Mouse (Mus musculus) neural tube, embryonic 11.5 days (tissue): ENCODE data around the gene Ccdc28b. TPM values are rescaled to one million over a fixed set of nuclear protein-coding genes. Genes with fewer than 3 reads are reported as not detected.

Experiments
- ATAC-seq: fragments of 200-750 bp; cut with Nextera tagmentation; 2 replicates; pipeline ENCODE4 v1.8.0; 2017; ENCODE audit warnings: moderate number of reproducible peaks, mild to moderate bottlenecking, moderate TSS enrichment, moderate library complexity; ENCODE audit not compliant: insufficient read depth, low FRiP score, low TSS enrichment
- DNase-seq: peaks from one replicate; pipeline ENCODE4 v3.0.0-alpha.2; 2015; ENCODE audit warnings: low spot score
- H3K27ac ChIP-seq: fragments of 300-500 bp; sonication (generic); 2 replicates; pipeline ENCODE4 v1.5.1; 2014; ENCODE audit warnings: low read depth, mild to moderate bottlenecking, low read length
- H3K27me3 ChIP-seq: fragments of 300-500 bp; sonication (generic); 2 replicates; pipeline ENCODE4 v1.6.1; 2014; ENCODE audit warnings: mild to moderate bottlenecking, low read length, mixed read lengths; ENCODE audit not compliant: control insufficient read depth, insufficient read depth
- H3K36me3 ChIP-seq: fragments of 300-500 bp; sonication (generic); 2 replicates; pipeline ENCODE4 v1.6.1; 2014; ENCODE audit warnings: mild to moderate bottlenecking, low read length, moderate library complexity, mixed read lengths; ENCODE audit not compliant: control insufficient read depth, insufficient read depth
- H3K4me1 ChIP-seq: fragments of 300-500 bp; sonication (generic); 2 replicates; pipeline ENCODE4 v1.6.1; 2014; ENCODE audit warnings: low read length, mixed read lengths; ENCODE audit not compliant: control insufficient read depth, insufficient read depth
- H3K4me2 ChIP-seq: fragments of 300-500 bp; sonication (generic); 2 replicates; pipeline ENCODE4 v1.6.1; 2014; ENCODE audit warnings: low read depth, mild to moderate bottlenecking, moderate library complexity
- H3K4me3 ChIP-seq: fragments of 300-500 bp; sonication (generic); 2 replicates; pipeline ENCODE4 v1.5.1; 2014; ENCODE audit warnings: low read depth, low read length
- H3K9ac ChIP-seq: fragments of 300-500 bp; sonication (generic); 2 replicates; pipeline ENCODE4 v1.6.1; 2014; ENCODE audit warnings: mild to moderate bottlenecking, low read length
- H3K9me3 ChIP-seq: fragments of 300-500 bp; sonication (generic); 2 replicates; pipeline ENCODE4 v1.6.1; 2016; ENCODE audit warnings: low read length; ENCODE audit not compliant: control insufficient read depth
- WGBS: fragments of 180-500 bp; shearing (Covaris S2); extraction: QIAGEN DNeasy Blood & Tissue Kit; methylation state at CpG from one replicate; pipeline ENCODE4 v1.1.7; 2014; 5-methylcytosine and 5-hydroxymethylcytosine counted together
- polyA plus RNA-seq: library from polyadenylated mRNA; unstranded; fragments of >200 nt; fragmentation: Nextera tagmentation; extraction: Ambion mirVana; gene quantifications from 2 replicates; pipeline ENCODE4 v1.2.1, GENCODE M21; 2014

The Ccdc28b gene
- polyA plus RNA-seq, 1 experiment from 2014 or later, result 69.4 TPM

GRCm38 (mm10) chr4:129648656-129649055, 24.9 kb upstream of the Ccdc28b start:
- 89% methylated on average over 1 of the region's 1 CpGs for WGBS
- Histone ChIP-seq H3K4me1 (no peaks in the 10 kb centered on the region), H3K4me2 (no peak overlapping the region), H3K27me3 (no peaks in the 10 kb centered on the region), H3K9me3 (no peaks in the 10 kb centered on the region), H3K36me3 (peaks cover 24% of the 10 kb centered on the region), H3K27ac (no peak overlapping the region), H3K9ac (no peak overlapping the region), H3K4me3 (no peak overlapping the region)
- ATAC-seq (no peak), DNase-seq (no peak)

- no peak overlapping the region for H3K4me3 ChIP-seq
- no peak overlapping the region for H3K9ac ChIP-seq
- WGBS, result 95% methylated on average over 6 of the region's 6 CpGs
- H3K4me2 ChIP-seq, result no peak overlapping the region
- H3K36me3 ChIP-seq, result peaks cover 14% of the 10 kb centered on the region
- no peaks in the 10 kb centered on the region for H3K9me3 ChIP-seq
- no peak for ATAC-seq
- no peak overlapping the region for H3K27ac ChIP-seq
- no peak for DNase-seq
- H3K27me3 ChIP-seq, result no peaks in the 10 kb centered on the region
- no peaks in the 10 kb centered on the region; the same call in 1 of the 2 replicates for H3K4me1 ChIP-seq
These were observed 21.5 kb upstream of the Ccdc28b start for GRCm38 (mm10) chr4:129645204-129645603.

GRCm38 (mm10) chr4:129641756-129642155, 18.0 kb upstream of the Ccdc28b start:
- whole genome bisulfite sequencing, result 43% methylated on average over 5 of the region's 5 CpGs
- Histone ChIP-seq H3K27me3 (no peaks in the 10 kb centered on the region), H3K27ac (no peak overlapping the region), H3K9ac (no peak overlapping the region), H3K4me3 (no peak overlapping the region), H3K4me1 (peaks cover 11% of the 10 kb centered on the region), H3K9me3 (no peaks in the 10 kb centered on the region), H3K4me2 (peak overlapping the region; percentile 22; the same call in 1 of the 2 replicates), H3K36me3 (peaks cover 15% of the 10 kb centered on the region)
- no peak for DNase-seq
- ATAC-seq, result no peak

- Histone ChIP-seq H3K9ac (peak within 1 kb of the TSS; percentile 76), H3K27ac (peak within 1 kb of the TSS; percentile 76), H3K4me1 (peaks cover 11% of the 10 kb centered on the region), H3K4me2 (peak within 1 kb of the TSS; percentile 96), H3K36me3 (peaks cover 18% of the 10 kb centered on the region), H3K4me3 (peak within 1 kb of the TSS; percentile 67), H3K9me3 (no peaks in the 10 kb centered on the region), H3K27me3 (no peaks in the 10 kb centered on the region)
- ATAC-seq (peak; percentile 94), DNase-seq (peak; percentile 98)
- WGBS, result under 1% methylated on average over 60 of the region's 60 CpGs
These were observed 17.1 kb upstream of the Ccdc28b start, which contains the start of gene Txlna for GRCm38 (mm10) chr4:129640638-129641467. TSS of gene Txlna (minus strand) at chr4:129641065.

GRCm38 (mm10) chr4:129640101-129640637, 16.4 kb upstream of the Ccdc28b start:
- Histone ChIP-seq H3K9ac (peak overlapping the region; percentile 76), H3K27me3 (no peaks in the 10 kb centered on the region), H3K4me2 (peak overlapping the region; percentile 96), H3K4me1 (peaks cover 11% of the 10 kb centered on the region), H3K9me3 (no peaks in the 10 kb centered on the region), H3K27ac (peak overlapping the region; percentile 76), H3K36me3 (peaks cover 17% of the 10 kb centered on the region), H3K4me3 (peak overlapping the region; percentile 67)
- DNase-seq, result no peak
- ATAC-seq, result no peak
- 8% methylated on average over 17 of the region's 17 CpGs for WGBS

GRCm38 (mm10) chr4:129639221-129639620, 15.5 kb upstream of the Ccdc28b start:
- peak overlapping the region; percentile 23 for H3K9ac ChIP-seq
- H3K27ac ChIP-seq, result no peak overlapping the region

GRCm38 (mm10) chr4:129633852-129634251, 10.1 kb upstream of the Ccdc28b start:
- no peaks in the 10 kb centered on the region for H3K4me1 ChIP-seq
- H3K36me3 ChIP-seq, result peaks cover 54% of the 10 kb centered on the region
- no peaks in the 10 kb centered on the region for H3K27me3 ChIP-seq
- no peak overlapping the region for H3K4me2 ChIP-seq
- no peak overlapping the region for H3K9ac ChIP-seq
- no peak for DNase-seq
- ATAC-seq, result no peak
- no peak overlapping the region for H3K27ac ChIP-seq
- no peaks in the 10 kb centered on the region for H3K9me3 ChIP-seq
- 96% methylated on average over 6 of the region's 6 CpGs for WGBS
- no peak overlapping the region for H3K4me3 ChIP-seq

More at GRCm38 (mm10) chr4:129639221-129639620, 15.5 kb upstream of the Ccdc28b start:
- Histone ChIP-seq H3K4me3 (no peak overlapping the region; the same call in 1 of the 2 replicates), H3K4me1 (peaks cover 11% of the 10 kb centered on the region), H3K36me3 (peaks cover 21% of the 10 kb centered on the region), H3K4me2 (peak overlapping the region; percentile 96), H3K27me3 (no peaks in the 10 kb centered on the region), H3K9me3 (no peaks in the 10 kb centered on the region)
- ATAC-seq, result no peak
- WGBS, result 89% methylated on average over 15 of the region's 15 CpGs
- DNase-seq, result no peak

- Histone ChIP-seq H3K36me3 (peaks cover 60% of the 10 kb centered on the region), H3K9me3 (no peaks in the 10 kb centered on the region), H3K4me1 (no peaks in the 10 kb centered on the region), H3K9ac (no peak overlapping the region), H3K27me3 (no peaks in the 10 kb centered on the region), H3K4me2 (no peak overlapping the region), H3K27ac (no peak overlapping the region), H3K4me3 (no peak overlapping the region)
- WGBS, result 96% methylated on average over 12 of the region's 12 CpGs
- ATAC-seq (no peak), DNase-seq (no peak)
These were observed 8.1 kb upstream of the Ccdc28b start for GRCm38 (mm10) chr4:129631867-129632266.
